Mouse (Mus musculus) intestine, embryonic 16.5 days (tissue): ENCODE results near the gene Cdc37l1. TPM values are rescaled to one million over a fixed set of nuclear protein-coding genes. Genes with fewer than 3 reads are reported as not detected.

Experiments used
- ATAC-seq: fragments of 200-750 bp; cut with Nextera tagmentation; 2 replicates; pipeline ENCODE4 v1.8.0; 2017; ENCODE audit warnings: moderate TSS enrichment, moderate library complexity
- H3K27ac ChIP-seq: fragments of 300-500 bp; sonication (generic); 2 replicates; pipeline ENCODE4 v1.5.1; 2014; ENCODE audit warnings: mild to moderate bottlenecking, low read length
- H3K27me3 ChIP-seq: fragments of 300-500 bp; sonication (generic); replicated peaks from 2 replicates; pipeline ENCODE4 v1.6.1; 2014; ENCODE audit warnings: low read length, control low read depth, mixed read lengths; ENCODE audit not compliant: control insufficient read depth, insufficient read depth
- H3K36me3 ChIP-seq: fragments of 300-500 bp; sonication (generic); 2 replicates; pipeline ENCODE4 v1.6.1; 2014; ENCODE audit warnings: low read length, control low read depth; ENCODE audit not compliant: control insufficient read depth, insufficient read depth
- H3K4me1 ChIP-seq: fragments of 300-500 bp; sonication (generic); 2 replicates; pipeline ENCODE4 v1.6.1; 2014; ENCODE audit warnings: low read length, control low read depth, mixed read lengths; ENCODE audit not compliant: control insufficient read depth, insufficient read depth
- H3K4me2 ChIP-seq: fragments of 300-500 bp; sonication (generic); 2 replicates; pipeline ENCODE4 v1.6.1; 2014; ENCODE audit warnings: low read depth, low read length, control low read depth
- H3K4me3 ChIP-seq: fragments of 300-500 bp; sonication (generic); 2 replicates; pipeline ENCODE4 v1.5.1; 2014; ENCODE audit warnings: mild to moderate bottlenecking, low read length
- H3K9ac ChIP-seq: fragments of 300-500 bp; sonication (generic); 2 replicates; pipeline ENCODE4 v1.6.1; 2014; ENCODE audit warnings: low read depth, low read length
- H3K9me3 ChIP-seq: fragments of 300-500 bp; sonication (generic); 2 replicates; pipeline ENCODE4 v1.6.1; 2016; ENCODE audit warnings: low read length, control low read depth; ENCODE audit not compliant: control insufficient read depth
- WGBS: fragments of 180-500 bp; shearing (Covaris S2); extraction: QIAGEN DNeasy Blood & Tissue Kit; methylation state at CpG from one replicate; pipeline ENCODE4 v1.1.7; 2014; 5-methylcytosine and 5-hydroxymethylcytosine counted together
- polyA plus RNA-seq: library from polyadenylated mRNA; unstranded; fragments of >200 nt; fragmentation: Nextera tagmentation; extraction: Ambion mirVana; gene quantifications from 2 replicates; pipeline ENCODE4 v1.2.1, GENCODE M21; 2015

Cdc37l1 gene
- polyA plus RNA-seq, 1 experiment from 2014 or later, result 27.2 TPM

GRCm38 (mm10) chr19:29015410-29016203 is 25.5 kb downstream of the Cdc37l1 start:
- H3K9ac ChIP-seq, result no peak overlapping the region
- peaks cover 4% of the 10 kb centered on the region; the same call in 1 of the 2 replicates for H3K36me3 ChIP-seq
- no peak overlapping the region for H3K27ac ChIP-seq
- no peak overlapping the region for H3K4me2 ChIP-seq
- WGBS, result 78% methylated on average over 8 of the region's 8 CpGs
- H3K4me1 ChIP-seq, result no peaks in the 10 kb centered on the region
- H3K4me3 ChIP-seq, result no peak overlapping the region
- H3K27me3 ChIP-seq, result no peaks in the 10 kb centered on the region
- no peaks in the 10 kb centered on the region for H3K9me3 ChIP-seq
- no peak for ATAC-seq

- WGBS, result 83% methylated on average over 5 of the region's 5 CpGs
- ATAC-seq, result no peak
- Histone ChIP-seq H3K4me2 (no peak overlapping the region), H3K36me3 (peaks cover 4% of the 10 kb centered on the region; the same call in 1 of the 2 replicates), H3K4me1 (no peaks in the 10 kb centered on the region), H3K27ac (no peak overlapping the region), H3K9me3 (no peaks in the 10 kb centered on the region), H3K27me3 (no peaks in the 10 kb centered on the region), H3K9ac (no peak overlapping the region), H3K4me3 (no peak overlapping the region)
These were observed 26.1 kb downstream of the Cdc37l1 start for GRCm38 (mm10) chr19:29016204-29016765.

- ATAC-seq, result no peak
- WGBS, result 77% methylated on average over 5 of the region's 5 CpGs
- Histone ChIP-seq H3K4me2 (no peak overlapping the region), H3K4me3 (no peak overlapping the region), H3K27me3 (no peaks in the 10 kb centered on the region), H3K9me3 (no peaks in the 10 kb centered on the region), H3K4me1 (no peaks in the 10 kb centered on the region), H3K27ac (no peak overlapping the region), H3K9ac (no peak overlapping the region), H3K36me3 (peaks cover 5% of the 10 kb centered on the region)
These were observed 26.6 kb downstream of the Cdc37l1 start for GRCm38 (mm10) chr19:29016786-29017185.

GRCm38 (mm10) chr19:29019647-29020046 is 29.5 kb downstream of the Cdc37l1 start:
- H3K27ac ChIP-seq, result no peak overlapping the region
- H3K4me2 ChIP-seq, result no peak overlapping the region
- H3K4me3 ChIP-seq, result no peak overlapping the region
- peaks cover 8% of the 10 kb centered on the region for H3K36me3 ChIP-seq
- no peak for ATAC-seq
- WGBS, result 91% methylated on average over 3 of the region's 3 CpGs
- no peaks in the 10 kb centered on the region for H3K9me3 ChIP-seq
- H3K4me1 ChIP-seq, result no peaks in the 10 kb centered on the region
- H3K27me3 ChIP-seq, result no peaks in the 10 kb centered on the region
- H3K9ac ChIP-seq, result no peak overlapping the region

GRCm38 (mm10) chr19:29021754-29022345 is 31.7 kb downstream of the Cdc37l1 start:
- Histone ChIP-seq H3K9me3 (no peaks in the 10 kb centered on the region), H3K9ac (no peak overlapping the region), H3K27ac (no peak overlapping the region), H3K27me3 (no peaks in the 10 kb centered on the region), H3K4me1 (no peaks in the 10 kb centered on the region), H3K36me3 (peaks cover 16% of the 10 kb centered on the region), H3K4me2 (no peak overlapping the region), H3K4me3 (no peak overlapping the region)
- ATAC-seq, result no peak
- WGBS, result 91% methylated on average over 7 of the region's 7 CpGs

GRCm38 (mm10) chr19:29024391-29024947 is 34.3 kb downstream of the Cdc37l1 start:
- H3K36me3 ChIP-seq, result peaks cover 16% of the 10 kb centered on the region
- H3K4me2 ChIP-seq, result no peak overlapping the region
- ATAC-seq, result no peak
- H3K4me1 ChIP-seq, result no peaks in the 10 kb centered on the region
- no peak overlapping the region for H3K9ac ChIP-seq
- H3K9me3 ChIP-seq, result no peaks in the 10 kb centered on the region
- no peak overlapping the region for H3K27ac ChIP-seq
- 69% methylated on average over 11 of the region's 11 CpGs for WGBS
- no peak overlapping the region for H3K4me3 ChIP-seq
- no peaks in the 10 kb centered on the region for H3K27me3 ChIP-seq

GRCm38 (mm10) chr19:29031788-29032187 is 41.6 kb downstream of the Cdc37l1 start:
- no peaks in the 10 kb centered on the region for H3K27me3 ChIP-seq
- ATAC-seq, result no peak
- H3K27ac ChIP-seq, result no peak overlapping the region
- 96% methylated on average over 3 of the region's 3 CpGs for WGBS
- H3K4me2 ChIP-seq, result no peak overlapping the region
- no peaks in the 10 kb centered on the region for H3K36me3 ChIP-seq
- no peak overlapping the region for H3K4me3 ChIP-seq
- H3K4me1 ChIP-seq, result no peaks in the 10 kb centered on the region
- H3K9ac ChIP-seq, result no peak overlapping the region
- H3K9me3 ChIP-seq, result no peaks in the 10 kb centered on the region

- no peak for ATAC-seq
- no peak overlapping the region for H3K4me2 ChIP-seq
- H3K9me3 ChIP-seq, result no peaks in the 10 kb centered on the region
- no peak overlapping the region for H3K9ac ChIP-seq
- no peaks in the 10 kb centered on the region for H3K36me3 ChIP-seq
- no peaks in the 10 kb centered on the region for H3K4me1 ChIP-seq
- H3K4me3 ChIP-seq, result no peak overlapping the region
- H3K27ac ChIP-seq, result no peak overlapping the region
- H3K27me3 ChIP-seq, result no peaks in the 10 kb centered on the region
These were observed 42.5 kb downstream of the Cdc37l1 start for GRCm38 (mm10) chr19:29032662-29033061.

- H3K4me2 ChIP-seq, result no peak overlapping the region
- H3K27me3 ChIP-seq, result no peaks in the 10 kb centered on the region
- H3K9ac ChIP-seq, result no peak overlapping the region
- WGBS, result 95% methylated on average over 5 of the region's 5 CpGs
- H3K27ac ChIP-seq, result no peak overlapping the region
- no peaks in the 10 kb centered on the region for H3K9me3 ChIP-seq
- no peak overlapping the region for H3K4me3 ChIP-seq
- no peaks in the 10 kb centered on the region for H3K36me3 ChIP-seq
- ATAC-seq, result no peak
- peaks cover 3% of the 10 kb centered on the region; the same call in 1 of the 2 replicates for H3K4me1 ChIP-seq
These were observed 46.9 kb downstream of the Cdc37l1 start for GRCm38 (mm10) chr19:29037026-29037425.
